Mouse (Mus musculus) mesoderm, embryonic 11.5 days (tissue): ENCODE measurements at regions not wholly inside any gene's neighbourhood (a gene's known extent, or its start where the extent isn't known, plus 50 kb on each side); places are given as distances from the start of the nearest gene placed in this dataset.
"Not testable (repeated sequence)": the region's sequence is repeated elsewhere in the genome, so short reads cannot be mapped to it uniquely, and the experiment has no call there.

ENCODE experiments used
- DNase-seq: peaks from one replicate; pipeline ENCODE4 v3.0.0-alpha.2; 2012; ENCODE audit warnings: low read depth, low spot score

DNA sequence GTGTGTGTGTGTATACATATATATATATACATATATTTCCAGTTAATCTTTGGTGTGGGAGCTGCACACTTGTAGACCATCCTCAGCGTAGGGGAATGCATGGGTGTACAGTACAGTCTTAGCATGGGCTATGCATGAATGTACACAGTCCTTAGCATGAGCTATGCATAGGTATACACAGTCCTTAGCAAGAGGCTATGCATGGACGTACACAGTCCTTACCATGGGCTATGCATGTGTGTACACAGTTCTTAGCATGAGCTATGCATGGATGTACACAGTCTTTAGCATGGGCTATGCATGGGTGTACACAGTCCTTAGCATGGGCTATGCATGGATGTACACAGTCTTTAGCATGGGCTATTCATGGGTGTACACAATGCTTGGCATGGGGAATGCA lies 70.5 kb downstream of the Rchy1 start:
- DNase-seq: no peak

DNA sequence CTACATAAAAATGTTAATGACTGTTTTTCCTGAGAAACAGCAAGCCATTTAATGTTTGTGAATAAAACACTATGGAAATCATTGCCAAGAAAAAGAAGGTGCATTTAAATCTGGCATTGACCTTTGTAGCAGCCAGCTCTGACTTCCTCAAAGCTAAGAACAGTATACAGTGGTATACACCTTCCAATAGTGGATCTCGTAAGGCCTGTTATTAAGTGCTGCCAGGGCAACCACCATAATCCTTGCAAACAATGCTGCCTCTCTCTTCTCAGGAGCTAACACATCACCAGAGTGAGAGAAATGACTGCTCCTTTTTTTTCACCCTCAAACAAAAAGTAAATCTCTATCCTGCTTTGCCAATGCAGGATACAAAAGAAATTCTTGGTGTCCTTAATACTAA lies 81.1 kb downstream of the Rchy1 start:
- no peak for DNase-seq

DNA sequence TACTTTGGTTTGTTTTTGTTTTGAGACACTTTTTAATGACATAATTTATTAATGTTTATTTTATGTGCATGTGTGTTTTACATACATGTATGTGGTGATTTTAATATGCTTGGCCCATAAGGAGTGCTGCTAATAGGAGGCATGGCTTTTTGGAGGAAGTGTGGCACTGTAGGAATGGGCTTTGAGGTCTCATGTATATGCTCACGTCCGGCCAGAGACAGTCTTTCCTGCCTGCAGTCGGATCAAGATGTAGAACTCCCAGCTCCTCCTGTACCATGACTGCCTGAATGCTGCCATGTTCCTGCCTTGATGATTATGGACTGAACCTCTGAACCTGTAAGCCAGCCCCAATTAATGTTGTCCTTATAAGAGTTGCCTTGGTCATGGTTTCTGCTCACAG lies 82.6 kb downstream of the Rchy1 start:
- DNase-seq: no peak

DNA sequence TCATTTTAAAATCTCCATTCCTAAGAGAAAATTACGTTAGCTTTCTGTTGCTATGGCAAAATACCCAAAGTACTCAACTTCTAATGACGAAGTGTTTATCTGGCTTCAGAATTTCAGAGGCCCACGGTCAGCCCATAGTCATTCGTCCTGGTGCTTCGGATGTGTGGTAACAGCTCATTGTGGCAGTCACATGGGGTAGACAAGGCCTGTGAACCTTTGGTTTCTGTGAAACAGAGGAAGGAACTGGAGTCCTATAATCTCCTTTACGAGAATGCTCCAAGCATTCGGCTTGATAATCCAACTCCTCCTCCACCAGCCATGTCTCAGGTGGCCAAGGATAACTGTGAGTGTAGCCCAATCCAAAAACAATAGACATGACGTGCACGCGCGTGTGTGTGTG lies 84.2 kb downstream of the Rchy1 start:
- no peak for DNase-seq

DNA sequence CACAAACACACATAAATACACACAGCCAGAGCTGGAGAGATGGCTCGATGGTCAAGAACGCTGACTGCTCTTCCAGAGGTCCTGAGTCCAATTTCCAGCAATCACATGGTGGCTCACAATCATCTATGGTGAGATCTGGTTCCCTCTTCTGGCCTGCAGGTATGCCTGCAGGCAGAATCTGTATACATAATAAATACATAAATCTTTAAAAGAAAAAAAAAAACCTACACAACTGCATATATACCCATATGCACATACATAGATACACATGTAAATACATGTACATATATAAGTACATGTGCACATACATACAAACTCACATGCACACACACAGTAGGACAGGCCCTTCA lies 86.2 kb downstream of the Rchy1 start:
- DNase-seq: no peak

DNA sequence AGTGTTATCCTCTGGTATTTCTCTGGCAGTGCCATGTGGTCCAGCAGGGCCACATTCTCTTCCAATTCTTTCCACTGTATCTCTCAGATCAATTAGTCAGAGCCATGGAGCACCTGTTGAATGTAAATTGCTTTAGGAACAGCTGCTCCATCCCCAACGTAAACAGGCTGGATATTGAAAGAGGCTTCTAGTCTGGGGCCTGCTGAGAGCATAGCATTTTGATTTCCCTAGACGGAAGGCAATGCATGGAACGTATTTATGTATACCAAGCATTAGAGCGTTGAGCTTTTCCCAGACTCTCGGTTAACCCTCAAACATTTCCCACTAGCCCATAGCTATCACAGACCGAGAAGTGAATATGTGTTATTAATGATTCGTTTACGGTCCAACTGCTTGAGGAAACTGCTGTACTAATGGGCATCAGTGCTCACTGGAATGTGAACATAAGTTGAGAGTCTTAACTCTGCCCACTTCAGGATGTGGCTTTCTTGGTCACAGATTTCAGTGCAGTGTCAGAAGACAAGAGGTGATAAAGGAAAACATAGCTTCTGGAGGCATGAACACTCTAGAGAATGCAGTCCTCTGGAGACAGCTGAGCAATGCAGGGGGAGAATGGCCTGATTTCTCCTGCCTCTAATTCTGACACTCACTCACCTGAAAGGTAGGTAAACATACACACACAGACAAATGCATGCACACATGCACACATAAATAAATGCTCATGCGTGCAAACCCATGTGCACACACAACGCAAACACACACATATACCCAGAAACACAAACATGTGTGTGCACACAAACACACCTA lies 86.8 kb downstream of the Rchy1 start:
- DNase-seq: peak; percentile 41

DNA sequence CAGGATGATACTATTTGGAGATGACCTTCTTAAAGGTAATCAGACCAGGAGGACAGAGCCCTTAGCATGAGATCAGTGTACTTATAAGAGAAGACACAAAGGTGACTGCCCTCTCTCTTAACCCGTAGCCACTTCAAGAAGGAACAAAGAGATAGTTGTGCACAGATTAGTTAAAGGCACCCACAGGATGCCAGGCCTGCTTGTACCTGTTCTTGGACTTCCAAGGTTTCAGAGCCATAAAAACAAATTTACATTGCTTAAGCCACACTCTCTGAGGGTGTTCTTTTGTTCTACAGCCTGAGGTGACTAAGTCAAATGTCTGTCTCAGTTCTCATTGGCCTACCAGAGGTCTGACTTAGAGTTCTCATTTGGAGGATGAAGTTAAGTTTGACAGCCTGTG lies 90.1 kb downstream of the Rchy1 start:
- no peak for DNase-seq

DNA sequence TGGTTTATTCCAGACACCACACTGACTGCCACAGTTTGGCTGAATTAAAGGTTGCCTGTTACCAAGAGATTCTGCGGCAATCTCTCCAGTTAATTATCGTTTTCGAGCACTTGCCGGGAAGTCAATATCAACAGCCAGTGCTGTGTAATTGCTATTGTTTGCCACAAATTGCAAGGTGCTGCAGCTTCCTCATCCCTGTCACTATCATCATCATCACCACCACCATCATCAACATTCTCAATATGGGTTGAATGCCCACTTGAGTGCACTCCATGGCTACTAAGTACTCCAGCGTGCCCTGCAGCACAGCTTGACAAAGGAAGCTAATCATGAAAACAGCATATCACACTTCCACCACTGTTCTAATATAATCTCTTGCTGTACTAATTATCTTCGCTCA lies 93.1 kb downstream of the Rchy1 start:
- DNase-seq: no peak

DNA sequence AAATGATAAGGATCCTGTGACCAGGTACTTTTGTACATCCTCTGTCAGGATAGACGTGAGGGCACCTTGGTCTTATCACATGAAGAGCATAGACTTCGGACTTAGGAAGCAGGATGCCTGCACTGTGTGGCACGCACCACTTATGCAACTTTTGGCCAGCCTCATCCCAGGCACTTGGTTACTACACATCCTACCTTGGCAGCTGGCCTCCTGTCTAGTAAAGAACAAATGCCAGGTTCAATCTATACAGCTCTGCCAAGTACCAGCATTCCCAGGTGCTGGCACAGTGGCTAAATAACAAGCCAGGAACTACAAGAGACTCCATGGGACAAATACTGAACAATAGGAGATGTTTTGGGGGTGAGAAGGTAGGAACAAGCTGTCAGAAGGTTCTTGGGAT lies 96.7 kb downstream of the Rchy1 start:
- no peak for DNase-seq

DNA sequence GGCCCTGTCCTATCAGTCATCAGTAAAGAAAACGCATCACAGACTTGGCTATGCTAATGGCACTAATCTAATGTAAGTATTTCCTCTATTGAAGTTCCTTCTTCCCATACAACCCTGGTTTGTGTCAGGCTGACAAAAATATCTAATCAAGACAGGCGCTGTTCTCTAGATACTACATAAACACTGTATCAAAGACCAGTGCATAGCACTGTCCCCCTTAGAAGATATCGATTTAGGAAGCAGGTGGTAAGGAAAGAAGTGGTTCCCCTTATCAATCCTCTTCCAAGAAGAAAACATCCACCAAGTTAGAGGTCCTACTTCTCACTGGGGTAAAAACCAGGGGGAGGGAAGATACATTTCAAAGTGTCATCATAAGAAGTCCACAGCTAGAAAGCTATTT lies 97.5 kb downstream of the Rchy1 start:
- DNase-seq: no peak

DNA sequence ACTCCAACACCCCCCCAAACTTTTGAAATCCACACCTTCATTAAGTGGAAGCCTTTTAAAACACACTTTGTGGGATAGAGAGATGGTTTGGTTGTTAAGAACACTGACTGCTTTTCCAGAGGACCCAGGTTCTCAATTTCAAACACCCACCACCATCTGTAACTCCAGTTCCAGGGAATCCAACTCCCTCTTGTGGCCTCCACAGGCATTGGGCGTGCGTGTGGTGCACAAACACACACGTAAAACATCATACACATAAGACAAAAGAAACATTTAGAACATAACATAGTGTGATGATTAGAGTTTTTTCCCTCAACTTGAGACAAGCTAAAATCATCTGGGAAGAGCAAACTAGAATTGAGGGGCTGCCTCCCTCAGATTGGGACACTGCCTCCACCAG lies 100.0 kb downstream of the Rchy1 start:
- DNase-seq: no peak

DNA sequence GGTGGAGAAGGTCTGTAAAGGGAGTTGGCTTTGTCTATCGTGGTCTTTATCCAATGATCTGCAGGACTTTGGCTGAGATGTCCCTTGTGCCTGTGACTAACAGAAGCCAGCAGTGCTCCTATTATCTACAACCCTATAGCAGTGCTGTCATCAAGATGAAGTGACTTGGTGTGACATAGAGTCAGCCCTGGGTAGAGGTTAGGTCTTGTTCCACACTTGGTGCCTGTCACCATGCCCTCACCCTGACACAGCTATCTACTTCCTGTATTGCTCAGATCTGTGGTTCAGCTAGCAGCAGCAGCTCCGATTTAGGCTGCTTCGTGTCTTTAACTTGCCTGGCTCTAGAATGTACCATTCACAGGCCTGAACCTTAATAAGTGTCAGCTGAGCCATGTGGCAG lies 100.6 kb downstream of the Rchy1 start:
- no peak for DNase-seq

DNA sequence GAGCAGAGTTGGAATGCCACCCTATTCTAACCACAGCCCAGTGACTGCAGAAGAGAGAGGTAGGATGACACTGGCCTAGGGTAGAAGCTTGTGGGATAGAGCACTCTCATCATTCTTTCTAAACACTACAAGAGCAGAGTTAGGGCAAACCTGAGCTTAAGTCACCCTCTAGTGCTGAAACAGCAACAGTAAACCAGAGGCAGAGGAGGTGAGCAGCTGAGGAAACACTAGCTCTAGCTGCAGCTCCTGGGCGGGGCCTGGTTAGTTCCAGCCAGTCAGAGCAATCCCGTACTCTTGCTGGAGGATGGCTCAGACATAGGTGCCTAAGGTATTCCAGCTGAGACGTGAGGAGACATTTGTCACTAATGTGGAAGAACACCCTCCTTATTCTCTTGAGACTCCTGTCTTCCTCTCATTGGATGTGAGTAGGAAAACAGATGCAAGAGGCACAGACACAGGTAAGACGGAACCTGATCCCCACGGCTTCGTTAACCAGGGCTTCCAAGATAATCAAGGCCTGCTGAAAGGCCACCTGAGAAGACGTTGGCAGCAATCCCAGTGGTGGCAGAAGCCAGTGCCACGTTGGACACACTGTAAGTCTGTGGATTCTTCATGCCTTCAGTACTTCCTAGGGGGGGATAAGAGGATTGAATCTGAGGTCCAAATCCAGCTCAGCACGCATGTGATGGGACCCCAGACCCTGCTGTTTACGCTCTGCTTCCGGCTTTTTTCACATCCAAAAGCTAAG lies 101.3 kb downstream of the Rchy1 start:
- peak; percentile 26 for DNase-seq

DNA sequence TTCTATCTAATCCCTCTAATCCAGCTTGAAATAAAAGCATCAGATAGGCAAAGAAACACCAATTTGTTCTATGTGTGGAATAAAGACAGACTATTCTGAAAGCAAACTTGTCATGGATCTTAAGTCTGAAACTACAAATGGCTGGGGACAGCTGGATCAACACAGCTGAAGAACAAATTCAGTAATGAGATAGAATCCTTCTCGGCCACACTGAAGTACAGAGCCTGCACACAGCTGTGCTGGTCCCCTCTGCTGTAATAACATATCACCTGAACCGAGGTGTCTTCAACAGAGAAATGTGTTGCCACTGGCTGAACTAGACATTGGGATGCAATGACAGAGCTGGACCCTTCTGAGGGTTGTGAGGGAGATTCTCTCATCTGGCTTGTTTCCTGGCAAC lies 102.4 kb downstream of the Rchy1 start:
- DNase-seq: no peak

DNA sequence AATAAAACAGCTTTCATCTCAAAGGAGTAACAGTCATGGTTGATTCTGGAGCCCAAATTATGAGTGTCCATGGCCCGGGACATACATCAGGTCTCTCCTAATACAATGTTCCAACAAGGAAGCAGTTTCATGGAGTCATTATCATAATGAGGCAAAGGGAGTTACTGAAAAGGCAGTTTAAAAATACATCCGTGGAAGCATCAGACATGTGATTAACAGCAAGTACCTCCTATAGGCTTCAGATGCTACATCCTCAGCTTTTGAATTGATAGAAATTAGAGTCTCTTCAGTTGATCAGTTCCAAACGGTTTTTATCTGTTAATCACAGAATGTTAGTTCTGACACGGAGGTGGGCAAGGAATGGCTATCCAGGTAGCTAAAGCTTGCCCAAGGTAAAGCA lies 110.5 kb downstream of the Rchy1 start:
- no peak for DNase-seq

DNA sequence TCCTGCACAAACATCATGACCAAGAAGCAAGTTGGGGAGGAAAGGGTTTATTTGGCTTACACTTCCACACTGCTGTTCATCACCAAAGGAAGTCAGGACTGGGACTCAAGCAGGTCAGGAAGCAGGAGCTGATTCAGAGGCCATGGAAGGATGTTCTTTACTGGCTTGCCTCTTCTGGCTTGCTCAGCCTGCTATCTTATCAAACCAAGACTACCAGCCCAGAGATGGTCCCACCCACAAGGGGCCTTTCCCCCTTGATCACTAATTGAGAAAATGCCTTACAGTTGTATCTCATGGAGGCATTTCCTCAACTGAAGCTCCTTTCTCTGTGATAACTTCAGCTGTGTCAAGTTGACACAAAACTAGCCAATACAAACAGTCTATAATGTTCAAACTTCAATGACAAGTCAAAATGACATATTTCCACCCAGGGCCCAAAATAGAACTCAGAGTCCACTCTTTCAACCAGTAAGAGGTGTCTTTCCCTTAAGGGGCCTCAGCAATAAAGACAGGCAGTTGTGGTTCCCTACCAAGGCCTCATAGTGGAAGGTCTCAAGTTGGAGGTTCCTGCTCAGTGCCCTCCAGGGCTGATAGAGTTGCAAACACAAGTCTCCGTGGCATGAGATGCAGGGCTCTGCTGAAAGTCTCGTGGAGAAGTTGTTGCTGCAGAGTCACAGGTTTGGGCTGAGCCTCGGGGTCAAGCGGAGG lies 111.9 kb downstream of the Rchy1 start:
- not testable (repeated sequence) for DNase-seq

DNA sequence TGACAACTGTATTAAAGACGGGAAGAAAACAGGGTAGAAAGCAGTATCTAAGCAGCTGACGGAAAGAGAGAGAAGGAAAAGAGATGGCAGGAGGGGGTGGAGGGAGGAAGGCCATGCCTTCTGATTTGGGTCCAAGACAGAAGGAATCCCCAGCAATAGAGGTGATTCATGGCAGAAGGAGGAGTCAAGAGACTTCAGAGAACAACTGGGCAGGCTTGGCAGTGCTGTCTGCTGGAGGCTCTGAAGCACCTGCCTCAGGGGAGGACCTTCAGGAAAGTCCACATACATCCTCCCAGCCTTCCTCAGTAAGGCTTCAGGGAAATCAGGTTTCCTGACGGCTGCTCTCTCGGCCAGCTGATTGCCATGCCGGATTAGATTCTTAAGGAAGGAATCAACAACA lies 112.4 kb downstream of the Rchy1 start:
- DNase-seq: no peak

DNA sequence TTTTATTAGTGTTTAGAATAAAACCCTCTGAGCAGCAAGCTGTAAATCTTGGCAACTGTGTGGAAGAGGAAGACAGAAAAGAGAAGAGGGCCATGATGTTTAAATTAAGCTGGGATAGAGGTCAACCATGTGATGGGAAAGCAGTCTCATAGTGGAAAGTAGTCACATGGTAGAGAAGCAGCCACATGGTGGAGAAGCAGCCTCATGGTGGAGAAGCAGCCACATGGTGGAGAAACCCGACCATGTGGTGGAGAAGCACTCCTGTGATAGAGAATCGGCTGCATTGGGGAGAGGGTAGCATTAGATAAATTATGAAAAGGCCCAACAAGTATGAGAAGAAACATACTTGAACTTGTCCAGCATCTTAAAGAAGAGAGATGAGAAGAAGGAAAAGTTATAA lies 113.3 kb downstream of the Rchy1 start:
- no peak for DNase-seq

DNA sequence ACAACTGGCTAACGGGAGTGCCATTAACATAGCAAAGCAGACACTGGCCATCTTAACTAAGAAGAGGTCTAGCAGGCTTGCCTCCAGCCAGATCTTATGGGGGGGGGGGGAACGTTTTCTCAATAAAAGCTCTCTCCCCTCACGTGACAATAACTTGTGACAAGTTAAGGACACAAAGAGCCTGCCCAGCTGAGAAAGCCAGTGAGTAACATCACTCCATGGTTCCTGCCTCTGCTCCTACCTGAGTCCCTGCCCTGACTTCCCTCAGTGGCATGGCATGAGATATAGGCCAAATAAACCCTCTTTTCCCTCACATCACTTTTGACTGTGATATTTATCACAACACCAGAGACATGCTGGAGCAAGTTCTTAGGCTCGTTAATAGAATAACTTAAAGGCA lies 113.8 kb downstream of the Rchy1 start:
- DNase-seq: no peak

DNA sequence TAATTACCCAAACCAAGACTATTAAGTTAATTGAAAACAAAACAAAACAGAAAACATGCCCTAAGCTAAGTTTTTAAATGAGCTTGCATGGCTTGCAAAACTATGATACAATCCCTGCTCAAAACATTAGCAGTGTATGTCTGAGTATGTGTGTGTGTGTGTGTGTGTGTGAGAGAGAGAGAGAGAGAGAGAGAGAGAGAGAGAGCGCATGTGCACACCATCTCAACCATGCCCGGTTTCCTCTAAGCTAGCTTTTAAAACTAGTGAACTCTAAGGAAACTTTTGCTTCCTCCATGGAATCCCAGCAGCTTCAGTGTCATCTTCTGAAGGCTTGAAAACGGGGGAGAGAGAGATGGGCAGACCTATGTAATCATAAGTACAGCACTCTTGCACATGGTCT lies 114.3 kb downstream of the Rchy1 start:
- DNase-seq: no peak

DNA sequence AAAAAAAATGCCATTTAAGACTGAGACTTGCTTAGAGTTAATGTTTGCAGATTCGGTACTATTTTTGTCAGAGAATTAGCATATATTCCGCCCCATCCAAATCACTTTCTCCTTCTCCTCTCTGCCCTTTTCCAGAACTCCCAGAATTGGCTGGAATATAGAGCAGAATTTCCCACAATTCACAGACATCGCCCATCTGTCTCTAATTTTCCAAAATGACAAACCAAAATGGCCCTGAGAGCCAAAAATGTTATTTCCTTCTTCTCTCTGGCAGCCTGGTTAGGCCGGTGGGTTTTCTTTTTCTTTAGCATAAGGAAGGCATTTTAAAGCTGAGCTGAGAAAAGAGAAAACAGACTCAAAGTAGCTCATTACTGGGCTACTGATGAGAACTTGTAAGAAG lies 119.8 kb downstream of the Rchy1 start:
- no peak for DNase-seq

DNA sequence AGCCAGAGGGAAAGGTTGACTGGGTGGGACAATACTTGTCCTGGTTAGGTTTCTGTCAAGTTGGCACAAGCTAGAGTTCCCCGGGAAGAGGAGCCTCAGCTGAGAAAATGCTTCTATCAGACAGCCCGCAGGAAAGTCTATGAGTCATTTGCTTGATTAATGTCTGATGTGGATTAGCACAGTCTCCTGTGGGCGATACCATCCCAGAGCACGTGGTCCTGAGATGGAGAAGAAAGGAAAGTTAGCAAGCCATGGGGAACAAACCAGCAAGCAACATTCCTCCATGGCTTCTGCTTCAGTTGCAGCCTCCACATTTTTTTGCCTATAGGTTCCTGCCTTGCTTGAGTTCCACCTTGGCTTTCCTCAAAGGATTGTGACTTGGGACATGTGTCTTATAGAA lies 121.8 kb downstream of the Rchy1 start:
- no peak for DNase-seq

DNA sequence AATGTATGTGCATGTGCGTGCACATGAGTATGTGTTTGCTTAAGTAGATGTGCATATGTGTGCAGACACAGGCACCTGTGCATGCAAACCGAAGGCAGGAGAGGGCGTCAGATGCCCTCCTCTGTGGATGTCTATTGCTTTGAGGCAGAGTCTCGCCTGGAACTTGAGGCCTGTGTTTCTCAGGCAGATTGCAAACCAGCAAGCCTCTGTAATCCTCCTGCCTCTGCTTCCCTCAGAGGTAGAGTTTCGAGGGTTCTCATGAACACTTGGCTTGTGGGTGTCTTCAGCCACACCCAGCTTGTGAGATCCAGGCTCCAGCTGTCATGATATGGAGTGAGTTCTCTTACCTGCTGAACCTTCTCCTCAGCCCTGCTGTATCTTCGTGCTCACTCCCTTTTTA lies 134.4 kb downstream of the Rchy1 start:
- no peak for DNase-seq
